Mouse (Mus musculus) G1E (cell line): ENCODE results near the gene Ppil2.

Source experiments
- CTCF ChIP-seq: IDR thresholded peaks from 2 replicates; pipeline ENCODE4 v1.5.1; 2012; ENCODE audit warnings: low read depth, low read length, inconsistent platforms, mixed read lengths
- GATA1 ChIP-seq: IDR thresholded peaks from 2 replicates; pipeline ENCODE4 v1.6.1; 2012; ENCODE audit warnings: borderline replicate concordance, low read length, inconsistent platforms, mixed read lengths
- GATA2 ChIP-seq: IDR thresholded peaks from 2 replicates; pipeline ENCODE4 v1.6.1; 2012; ENCODE audit warnings: low read depth, low read length, inconsistent platforms, borderline replicate concordance

GRCm38 (mm10) chr16:17076301-17076700 is 34.8 kb downstream of the Ppil2 start:
- TF ChIP-seq CTCF (no peak), GATA1 (no peak), GATA2 (no peak)
